Mouse (Mus musculus) E14TG2a.4 (cell line): ENCODE results near the gene Rffl.

Experiments
- CTCF ChIP-seq: conservative IDR thresholded peaks from 2 replicates; pipeline ENCODE4 v1.5.1; 2014; ENCODE audit warnings: low read length
- NANOG ChIP-seq: IDR thresholded peaks from 2 replicates; pipeline ENCODE4 v1.6.1; 2014; ENCODE audit warnings: borderline replicate concordance, low read length, mixed read lengths
- POU5F1 ChIP-seq: IDR thresholded peaks from 2 replicates; pipeline ENCODE4 v1.6.1; 2014; ENCODE audit warnings: low read length, borderline replicate concordance

GRCm38 (mm10) chr11:82910679-82911389 is 39.8 kb upstream of the Rffl start:
- TF ChIP-seq CTCF (no peak), POU5F1 (no peak), NANOG (no peak)
